Mouse (Mus musculus): Measurements from ENCODE around the gene Ptpn14. TPM values are rescaled to one million over a fixed set of nuclear protein-coding genes. Genes with fewer than 3 reads are reported as not detected.

The Ptpn14 gene
- polyA plus RNA-seq, 1 experiment = 57.3 TPM

GRCm38 (mm10) chr1:189715915-189716797 lies 11.9 kb upstream of the Ptpn14 start:
- H3K27ac ChIP-seq (ENCODE audit: insufficient read depth, low read length) = 0 out of 2 replicates have a peak overlapping the region, but pooled peaks have one; percentile 3
- TF ChIP-seq CTCF (IDR thresholded peaks at IDR 0.05; ENCODE audit: borderline replicate concordance, insufficient read depth, low read length) = no peak
- no peak for TF ChIP-seq POLR2A (IDR thresholded peaks at IDR 0.05; ENCODE audit: low read depth, low read length)
- H3K4me1 ChIP-seq (ENCODE audit: control insufficient read depth, insufficient read depth, low read length) = peaks cover 4% of the 10 kb centered on the region
- no peak overlapping the region for H3K4me3 ChIP-seq (ENCODE audit: insufficient read depth, low read length)

GRCm38 (mm10) chr1:189717546-189717945 lies 10.5 kb upstream of the Ptpn14 start:
- H3K4me1 ChIP-seq (ENCODE audit: control insufficient read depth, insufficient read depth, low read length) = peaks cover 4% of the 10 kb centered on the region
- H3K27ac ChIP-seq (ENCODE audit: insufficient read depth, low read length) = no peak overlapping the region
- no peak overlapping the region for H3K4me3 ChIP-seq (ENCODE audit: insufficient read depth, low read length)
- no peak for TF ChIP-seq POLR2A (IDR thresholded peaks at IDR 0.05; ENCODE audit: low read depth, low read length)
- no peak for TF ChIP-seq CTCF (IDR thresholded peaks at IDR 0.05; ENCODE audit: borderline replicate concordance, insufficient read depth, low read length)

- TF ChIP-seq CTCF (IDR thresholded peaks at IDR 0.05; ENCODE audit: borderline replicate concordance, insufficient read depth, low read length) (no peak), POLR2A (IDR thresholded peaks at IDR 0.05; ENCODE audit: low read depth, low read length) (no peak)
- Histone ChIP-seq H3K4me1 (ENCODE audit: control insufficient read depth, insufficient read depth, low read length) (peaks cover 4% of the 10 kb centered on the region), H3K27ac (ENCODE audit: insufficient read depth, low read length) (no peak overlapping the region), H3K4me3 (ENCODE audit: insufficient read depth, low read length) (no peak overlapping the region)
Observed at GRCm38 (mm10) chr1:189718600-189718999, 9.5 kb upstream of the Ptpn14 start.

GRCm38 (mm10) chr1:189726121-189726520 lies 1.9 kb upstream of the Ptpn14 start:
- H3K4me3 ChIP-seq (ENCODE audit: insufficient read depth, low read length) = no peak overlapping the region
- TF ChIP-seq CTCF (IDR thresholded peaks at IDR 0.05; ENCODE audit: borderline replicate concordance, insufficient read depth, low read length) = no peak
- H3K27ac ChIP-seq (ENCODE audit: insufficient read depth, low read length) = no peak overlapping the region; the same call in 1 of the 2 replicates
- H3K4me1 ChIP-seq (ENCODE audit: control insufficient read depth, insufficient read depth, low read length) = no peaks in the 10 kb centered on the region

- peak overlapping the region; percentile 39 for H3K4me3 ChIP-seq (ENCODE audit: insufficient read depth, low read length)
- peak overlapping the region; percentile 99 for H3K27ac ChIP-seq (ENCODE audit: insufficient read depth, low read length)
- no peak for TF ChIP-seq CTCF (IDR thresholded peaks at IDR 0.05; ENCODE audit: borderline replicate concordance, insufficient read depth, low read length)
- TF ChIP-seq POLR2A (IDR thresholded peaks at IDR 0.05; ENCODE audit: low read depth, low read length) = no peak; the same call in none of the 2 replicates
- peaks cover 5% of the 10 kb centered on the region; the same call in 1 of the 2 replicates for H3K4me1 ChIP-seq (ENCODE audit: control insufficient read depth, insufficient read depth, low read length)
Observed at GRCm38 (mm10) chr1:189727346-189727883, 653 bp upstream of the Ptpn14 start.

- peaks cover 5% of the 10 kb centered on the region; the same call in 1 of the 2 replicates for H3K4me1 ChIP-seq (ENCODE audit: control insufficient read depth, insufficient read depth, low read length)
- TF ChIP-seq CTCF (IDR thresholded peaks at IDR 0.05; ENCODE audit: borderline replicate concordance, insufficient read depth, low read length) (no peak), POLR2A (IDR thresholded peaks at IDR 0.05; ENCODE audit: low read depth, low read length) (no peak)
Observed at GRCm38 (mm10) chr1:189728784-189729115, 682 bp downstream of the Ptpn14 start.

GRCm38 (mm10) chr1:189729141-189729815 lies 1.2 kb downstream of the Ptpn14 start:
- Histone ChIP-seq H3K4me3 (ENCODE audit: insufficient read depth, low read length) (peak overlapping the region; percentile 98), H3K27ac (ENCODE audit: insufficient read depth, low read length) (peak overlapping the region; percentile 90), H3K4me1 (ENCODE audit: control insufficient read depth, insufficient read depth, low read length) (peaks cover 5% of the 10 kb centered on the region; the same call in 1 of the 2 replicates)
- TF ChIP-seq CTCF (IDR thresholded peaks at IDR 0.05; ENCODE audit: borderline replicate concordance, insufficient read depth, low read length) (no peak), POLR2A (IDR thresholded peaks at IDR 0.05; ENCODE audit: low read depth, low read length) (peak; percentile 51; the same call in 1 of the 2 replicates)

More at GRCm38 (mm10) chr1:189728784-189729115, 682 bp downstream of the Ptpn14 start:
- Histone ChIP-seq H3K27ac (ENCODE audit: insufficient read depth, low read length) (peak overlapping the region; percentile 90), H3K4me3 (ENCODE audit: insufficient read depth, low read length) (peak overlapping the region; percentile 98)

- Histone ChIP-seq H3K4me1 (ENCODE audit: control insufficient read depth, insufficient read depth, low read length) (peaks cover 5% of the 10 kb centered on the region; the same call in 1 of the 2 replicates), H3K27ac (ENCODE audit: insufficient read depth, low read length) (no peak overlapping the region), H3K4me3 (ENCODE audit: insufficient read depth, low read length) (peak overlapping the region; percentile 1; the same call in 1 of the 2 replicates)
- TF ChIP-seq CTCF (IDR thresholded peaks at IDR 0.05; ENCODE audit: borderline replicate concordance, insufficient read depth, low read length) = no peak
- no peak for TF ChIP-seq POLR2A (IDR thresholded peaks at IDR 0.05; ENCODE audit: low read depth, low read length)
Observed at GRCm38 (mm10) chr1:189731697-189732096, 3.6 kb downstream of the Ptpn14 start.

- TF ChIP-seq POLR2A (IDR thresholded peaks at IDR 0.05; ENCODE audit: low read depth, low read length) (no peak), CTCF (IDR thresholded peaks at IDR 0.05; ENCODE audit: borderline replicate concordance, insufficient read depth, low read length) (no peak)
- Histone ChIP-seq H3K27ac (ENCODE audit: insufficient read depth, low read length) (no peak overlapping the region), H3K4me1 (ENCODE audit: control insufficient read depth, insufficient read depth, low read length) (peaks cover 5% of the 10 kb centered on the region; the same call in 1 of the 2 replicates), H3K4me3 (ENCODE audit: insufficient read depth, low read length) (no peak overlapping the region)
Observed at GRCm38 (mm10) chr1:189732156-189732555, 4.1 kb downstream of the Ptpn14 start.

All from embryonic fibroblast, embryonic 13.5 days (primary cell).